Comparison of ENCODE assay signal across 8 mouse cellular contexts in genomic region chr9:114688953-114689407, GRCm38 (mm10). TPM values are rescaled to one million over a fixed set of nuclear protein-coding genes. Genes with fewer than 3 reads are reported as not detected.
DNase-seq lines count a peak whose midpoint lies in the region; ATAC-seq and TF ChIP-seq lines count a peak whose summit lies in the region.

No protein-coding gene starts in this region.

- peak overlapping the region; percentile 99 for H3K4me3 ChIP-seq in heart, adult 2 months
- H3K4me3 ChIP-seq in CH12.LX (replicated peaks in 1 of 3; ENCODE audit: low read depth in 2 of 3, low read length in 2 of 3, poor library complexity in 1 of 3) = peak overlapping the region; percentile 77 to 99 (median 83)
- peak overlapping the region; percentile 97 for H3K4me3 ChIP-seq in embryonic facial prominence, embryonic 14.5 days (ENCODE audit: low read depth, low read length)
- H3K4me3 ChIP-seq in kidney, postnatal 0 days (replicated peaks; ENCODE audit: low read depth, low read length) = peak overlapping the region; percentile 98

- H3K79me2 ChIP-seq in heart, adult 2 months (replicated peaks; ENCODE audit: control insufficient read depth, insufficient read depth, low read length) = peaks cover 1% of the 10 kb centered on the region; the same call in 1 of the 2 replicates
- H3K79me2 ChIP-seq in CH12.LX (replicated peaks; ENCODE audit: control insufficient read depth, extremely low read depth, insufficient read depth, poor library complexity, severe bottlenecking) = peaks cover 18% of the 10 kb centered on the region

- dilution Hi-C loops in CH12.LX (cut with MboI; ENCODE audit: extremely low pct_ligation_motif_present, extremely low pct_unique_long_range_greater_than_20kb, low sequenced_read_pairs) = no loop called here

- H3K9me3 ChIP-seq in CH12.LX (replicated peaks; ENCODE audit: low read length) = no peaks in the 10 kb centered on the region
- H3K9me3 ChIP-seq in embryonic facial prominence, embryonic 14.5 days (ENCODE audit: control insufficient read depth, low read length) = no peaks in the 10 kb centered on the region
- no peaks in the 10 kb centered on the region for H3K9me3 ChIP-seq in kidney, postnatal 0 days (replicated peaks; ENCODE audit: low read length)

- in situ Hi-C loops in CH12.LX (cut with MboI; ENCODE audit: low pct_ligation_motif_present, low pct_unique_long_range_greater_than_20kb, low sequenced_read_pairs) = no loop called here

- TF ChIP-seq EP300 in heart, adult 2 months (IDR thresholded peaks at IDR 0.05; ENCODE audit: insufficient read depth, low read depth, low read length) = no peak
- TF ChIP-seq EP300 in CH12.LX (IDR thresholded peaks at IDR 0.05; ENCODE audit: low read length) = no peak

- under 1% methylated on average over 42 of the region's 50 CpGs for WGBS in heart, adult 2 months
- WGBS in embryonic facial prominence, embryonic 14.5 days = 0% methylated on average over 21 of the region's 50 CpGs
- 0% methylated on average over 46 of the region's 50 CpGs for WGBS in kidney, postnatal 0 days

- H3K27ac ChIP-seq in heart, adult 2 months = peak overlapping the region; percentile 95
- H3K27ac ChIP-seq in CH12.LX (ENCODE audit: insufficient read depth, low read depth) = peak overlapping the region; percentile 49
- H3K27ac ChIP-seq in embryonic facial prominence, embryonic 14.5 days (replicated peaks; ENCODE audit: low read depth, low read length) = peak overlapping the region; percentile 91
- peak overlapping the region; percentile 94 for H3K27ac ChIP-seq in kidney, postnatal 0 days

- peak overlapping the region; percentile 56 for H3K4me2 ChIP-seq in CH12.LX (ENCODE audit: insufficient read depth, low read depth, poor library complexity, severe bottlenecking)
- H3K4me2 ChIP-seq in embryonic facial prominence, embryonic 14.5 days (ENCODE audit: low read depth, low read length) = peak overlapping the region; percentile 95
- H3K4me2 ChIP-seq in kidney, postnatal 0 days (ENCODE audit: low read length) = peak overlapping the region; percentile 80

- TF ChIP-seq CTCF in heart, adult 2 months (IDR thresholded peaks at IDR 0.05) = no peak
- TF ChIP-seq CTCF in CH12.LX (conservative IDR thresholded peaks at IDR 0.05 in 1 of 2, IDR thresholded peaks at IDR 0.05 in 1 of 2; ENCODE audit: low read depth in 2 of 2, low read length in 2 of 2) = no peak
- no peak for TF ChIP-seq CTCF in kidney, postnatal 0 days (IDR thresholded peaks at IDR 0.05; ENCODE audit: low read depth)

- no peak for TF ChIP-seq POLR2A in heart, adult 2 months (IDR thresholded peaks at IDR 0.05; ENCODE audit: insufficient read depth, low read depth, low read length)
- no peak for TF ChIP-seq POLR2A in CH12.LX (IDR thresholded peaks at IDR 0.05; ENCODE audit: low read depth, low read length)

- intact Hi-C loops in heart, adult 2 months (cut with DNase I) = loop anchor here (1.0 to 2.0 kb wide), 2 partner anchors 42 to 48 kb away; partner anchors contain the start of genes Cmtm6 and Cnot10
- intact Hi-C loops in heart, postnatal 36 days (cut with DNase I) = loop anchor here (1.0 to 2.0 kb wide), 2 partner anchors 41 to 48 kb away; partner anchors contain the start of gene Cnot10

- peak overlapping the region; percentile 96 for H3K9ac ChIP-seq in heart, adult 2 months (ENCODE audit: low read depth, low read length)
- H3K9ac ChIP-seq in CH12.LX (ENCODE audit: insufficient read depth, low read depth) = peak overlapping the region; percentile 86
- H3K9ac ChIP-seq in embryonic facial prominence, embryonic 14.5 days (ENCODE audit: low read depth, low read length) = peak overlapping the region; percentile 91
- H3K9ac ChIP-seq in kidney, postnatal 0 days (ENCODE audit: low read depth, low read length) = peak overlapping the region; percentile 98

- no peak for DNase-seq in heart, adult 2 months
- DNase-seq in heart, postnatal 36 days = no peak
- DNase-seq in CH12.LX (ENCODE audit: extremely low read depth) = no peak
- DNase-seq in embryonic facial prominence, embryonic 14.5 days (ENCODE audit: low spot score) = peak; percentile 48
- DNase-seq in kidney, postnatal 0 days (ENCODE audit: low spot score) = peak; percentile 61
- DNase-seq in gastrocnemius, postnatal 25 days = no peak
- DNase-seq in left cerebral cortex, adult 8-10 months (ENCODE audit: low spot score in 2 of 2) = no peak

- TF ChIP-seq RAD21 in CH12.LX (IDR thresholded peaks at IDR 0.05; ENCODE audit: low read depth, low read length) = no peak

- peak; percentile 69 for ATAC-seq in embryonic facial prominence, embryonic 14.5 days (ENCODE audit: low read depth)
- ATAC-seq in kidney, postnatal 0 days (replicated peaks; ENCODE audit: low FRiP score, low read depth) = peak; percentile 65
- peak; percentile 31 for ATAC-seq in megakaryocyte progenitor cell, adult 5-6 weeks (replicated peaks; ENCODE audit: poor library complexity)

- H3K27me3 ChIP-seq in heart, adult 2 months (ENCODE audit: control insufficient read depth, insufficient read depth, low read length) = no peaks in the 10 kb centered on the region
- no peaks in the 10 kb centered on the region for H3K27me3 ChIP-seq in CH12.LX (replicated peaks)
- H3K27me3 ChIP-seq in embryonic facial prominence, embryonic 14.5 days (replicated peaks; ENCODE audit: control insufficient read depth, insufficient read depth, low read length) = no peaks in the 10 kb centered on the region
- H3K27me3 ChIP-seq in kidney, postnatal 0 days (ENCODE audit: insufficient read depth, low read length) = no peaks in the 10 kb centered on the region

- peaks cover 6% of the 10 kb centered on the region for H3K4me1 ChIP-seq in heart, adult 2 months (ENCODE audit: control insufficient read depth, insufficient read depth, low read length)
- H3K4me1 ChIP-seq in CH12.LX (ENCODE audit: control insufficient read depth in 1 of 2, insufficient read depth in 2 of 2) = peaks cover 5 to 25% of the 10 kb centered on the region in 2 experiments; a peak in 3 of 4 replicates
- peaks cover 24% of the 10 kb centered on the region for H3K4me1 ChIP-seq in embryonic facial prominence, embryonic 14.5 days (ENCODE audit: control insufficient read depth, insufficient read depth, low read length)
- H3K4me1 ChIP-seq in kidney, postnatal 0 days (replicated peaks; ENCODE audit: insufficient read depth, low read length) = peaks cover 11% of the 10 kb centered on the region

- H3K36me3 ChIP-seq in heart, adult 2 months (ENCODE audit: control insufficient read depth, insufficient read depth, low read length) = peaks cover 7% of the 10 kb centered on the region
- peaks cover 11 to 26% of the 10 kb centered on the region in 2 experiments for H3K36me3 ChIP-seq in CH12.LX (replicated peaks in 1 of 2; ENCODE audit: control insufficient read depth in 1 of 2, insufficient read depth in 1 of 2, low read length in 1 of 2)
- peaks cover 23% of the 10 kb centered on the region for H3K36me3 ChIP-seq in embryonic facial prominence, embryonic 14.5 days (ENCODE audit: control insufficient read depth, insufficient read depth, low read length)
- H3K36me3 ChIP-seq in kidney, postnatal 0 days (ENCODE audit: insufficient read depth, low read length) = peaks cover 4% of the 10 kb centered on the region; the same call in 1 of the 2 replicates

TF ChIP-seq in CH12.LX, 34 proteins besides CTCF, POLR2A, EP300 and RAD21 (continues in another document):
- no peak for TF ChIP-seq GABPA (IDR thresholded peaks at IDR 0.05; ENCODE audit: insufficient replicate concordance, low read depth, low read length)
- no peak for TF ChIP-seq MAZ (IDR thresholded peaks at IDR 0.05; ENCODE audit: low read depth, low read length)
- TF ChIP-seq UBTF (IDR thresholded peaks at IDR 0.05; ENCODE audit: low read depth, low read length) = 0 out of 2 replicates have a peak, but pooled peaks have one; percentile 32

RNA-seq across cellular contexts. Expression of gene Dync1li1, which starts 0.4 kb away (rescaled TPM):
- 10 to 100 TPM; 64.3 to 68.2 TPM for total RNA-seq in heart, adult 2 months (2021)
- polyA plus RNA-seq in heart, adult 2 months (2012; rRNA removed) = 22.4 and 32.6 TPM in 2 replicates
- total RNA-seq in heart, postnatal 36 days (2021) = 10 to 100 TPM; 69.9 to 88.1 TPM
- total RNA-seq in CH12.LX (2012; rRNA removed) (36.3 and 43.6 TPM in 2 replicates), CH12.LX (2014; rRNA removed) (57.0 and 63.5 TPM in 2 replicates)
- polyA plus RNA-seq in CH12.LX (2012; ENCODE audit: insufficient read length, low read depth) = 38.1 and 39.0 TPM in 2 replicates
- polyA plus RNA-seq in embryonic facial prominence, embryonic 14.5 days (2014; fragmentation: Nextera tagmentation; extraction: Ambion mirVana) = 33.9 and 34.7 TPM in 2 replicates
- 43.8 and 45.4 TPM in 2 replicates for polyA plus RNA-seq in kidney, postnatal 0 days (2015; fragmentation: Nextera tagmentation; extraction: Ambion mirVana)
- total RNA-seq in megakaryocyte progenitor cell, adult 5-6 weeks (2015) = 28.5 and 29.1 TPM in 2 replicates
- total RNA-seq in megakaryocyte progenitor cell, adult 5-6 weeks (2017) = 47.4 and 50.9 TPM in 2 replicates
- total RNA-seq in gastrocnemius, postnatal 25 days (2021) = 10 to 100 TPM; 29.3 to 32.0 TPM
- total RNA-seq in left cerebral cortex, adult 8-10 months (2022) = 10 to 100 TPM; 84.6 to 87.5 (median 85.9) TPM

RNA-seq across cellular contexts. Expression of gene Cmtm6, which starts 41.9 kb away (rescaled TPM):
- 10 to 100 TPM; 21.0 to 25.8 TPM for total RNA-seq in heart, adult 2 months (2021)
- 17.9 and 38.0 TPM in 2 replicates for polyA plus RNA-seq in heart, adult 2 months (2012; rRNA removed)
- total RNA-seq in heart, postnatal 36 days (2021) = 10 to 100 TPM; 22.3 to 22.4 TPM
- total RNA-seq in CH12.LX (2012; rRNA removed) = 30.1 and 31.9 TPM in 2 replicates
- 39.2 and 39.5 TPM in 2 replicates for total RNA-seq in CH12.LX (2014; rRNA removed)
- 38.0 and 38.5 TPM in 2 replicates for polyA plus RNA-seq in CH12.LX (2012; ENCODE audit: insufficient read length, low read depth)
- polyA plus RNA-seq in embryonic facial prominence, embryonic 14.5 days (2014; fragmentation: Nextera tagmentation; extraction: Ambion mirVana) = 44.3 and 45.7 TPM in 2 replicates
- 64.5 and 70.3 TPM in 2 replicates for polyA plus RNA-seq in kidney, postnatal 0 days (2015; fragmentation: Nextera tagmentation; extraction: Ambion mirVana)
- 29.1 and 31.1 TPM in 2 replicates for total RNA-seq in megakaryocyte progenitor cell, adult 5-6 weeks (2015)
- 43.1 and 46.2 TPM in 2 replicates for total RNA-seq in megakaryocyte progenitor cell, adult 5-6 weeks (2017)
- total RNA-seq in gastrocnemius, postnatal 25 days (2021) = 1 to 10 TPM; 7.9 to 8.1 TPM
- total RNA-seq in left cerebral cortex, adult 8-10 months (2022) = 10 to 100 TPM; 20.0 to 25.7 (median 22.9) TPM

RNA-seq across cellular contexts. Expression of gene Cnot10, which starts 49.0 kb away (rescaled TPM):
- 10 to 100 TPM; 22.5 to 23.5 TPM for total RNA-seq in heart, adult 2 months (2021)
- 16.8 and 26.2 TPM in 2 replicates for polyA plus RNA-seq in heart, adult 2 months (2012; rRNA removed)
- 10 to 100 TPM; 21.2 to 23.0 TPM for total RNA-seq in heart, postnatal 36 days (2021)
- total RNA-seq in CH12.LX (2012; rRNA removed) (49.4 and 53.5 TPM in 2 replicates), CH12.LX (2014; rRNA removed) (67.8 and 75.3 TPM in 2 replicates)
- 58.3 and 61.4 TPM in 2 replicates for polyA plus RNA-seq in CH12.LX (2012; ENCODE audit: insufficient read length, low read depth)
- 52.4 and 63.7 TPM in 2 replicates for polyA plus RNA-seq in embryonic facial prominence, embryonic 14.5 days (2014; fragmentation: Nextera tagmentation; extraction: Ambion mirVana)
- polyA plus RNA-seq in kidney, postnatal 0 days (2015; fragmentation: Nextera tagmentation; extraction: Ambion mirVana) = 45.7 and 50.4 TPM in 2 replicates
- 23.3 and 23.7 TPM in 2 replicates for total RNA-seq in megakaryocyte progenitor cell, adult 5-6 weeks (2015)
- total RNA-seq in megakaryocyte progenitor cell, adult 5-6 weeks (2017) = 48.1 and 55.7 TPM in 2 replicates
- 10 to 100 TPM; 13.5 to 14.4 TPM for total RNA-seq in gastrocnemius, postnatal 25 days (2021)
- total RNA-seq in left cerebral cortex, adult 8-10 months (2022) = 10 to 100 TPM; 42.6 to 48.7 (median 45.0) TPM

Comparison
In these comparisons a context has a peak if more than half of its experiments do, and no peak if none do; other contexts are left out.
1. DNase-seq: peak in embryonic facial prominence, embryonic 14.5 days (single experiment) and kidney, postnatal 0 days (single experiment); none in heart, adult 2 months (0 of 2), heart, postnatal 36 days (0 of 2), CH12.LX (single experiment), gastrocnemius, postnatal 25 days (single experiment) and left cerebral cortex, adult 8-10 months (0 of 2).
2. Peak in every context shown above with its lines, with median percentiles within 50 percentile points of each other: H3K27ac ChIP-seq, H3K4me3 ChIP-seq, H3K9ac ChIP-seq, H3K4me2 ChIP-seq and ATAC-seq.